Mouse (Mus musculus): Measurements from ENCODE around the gene Nrxn3. TPM values are rescaled to one million over a fixed set of nuclear protein-coding genes. Genes with fewer than 3 reads are reported as not detected.
A peak's percentile ranks its signal among the peaks of the same experiment; 100 is the strongest.

Nrxn3 gene
- total RNA-seq (2021): under 1 TPM; 0.60 to 0.67 TPM

GRCm38 (mm10) chr12:88722691-88723070 is at the start of gene Nrxn3:
Gene Nrxn3 (plus strand): TSS chr12:88722876.
- DNase-seq: peak; percentile 2 to 20
- intact Hi-C loops (cut with DNase I): no loop called here

- DNase-seq: no peak
- intact Hi-C loops (cut with DNase I): loop anchor here (10.0 kb wide), 1 partner anchor 600 kb away; no protein-coding TSS in a partner anchor
Observed at GRCm38 (mm10) chr12:88704159-88704846, 18.4 kb upstream of the Nrxn3 start.

GRCm38 (mm10) chr12:88705959-88706358 is 16.7 kb upstream of the Nrxn3 start:
- DNase-seq: no peak
- intact Hi-C loops (cut with DNase I): loop anchor here (5.0 to 10.0 kb wide), 2 partner anchors 401 to 599 kb away; no protein-coding TSS in a partner anchor

- intact Hi-C loops (cut with DNase I): loop anchor here (5.0 to 10.0 kb wide), 2 partner anchors 400 to 597 kb away; no protein-coding TSS in a partner anchor
- no peak for DNase-seq
Observed at GRCm38 (mm10) chr12:88707786-88708185, 14.9 kb upstream of the Nrxn3 start.

- intact Hi-C loops (cut with DNase I): loop anchor here (5.0 to 10.0 kb wide), 2 partner anchors 398 to 596 kb away; no protein-coding TSS in a partner anchor
- DNase-seq: peak; percentile 50 to 71
Observed at GRCm38 (mm10) chr12:88709223-88709622, 13.5 kb upstream of the Nrxn3 start.

GRCm38 (mm10) chr12:88713456-88713855 is 9.2 kb upstream of the Nrxn3 start:
- intact Hi-C loops (cut with DNase I): no loop called here
- no peak for DNase-seq

GRCm38 (mm10) chr12:88722031-88722690 is 515 bp upstream of the Nrxn3 start:
- intact Hi-C loops (cut with DNase I): no loop called here
- DNase-seq: no peak

GRCm38 (mm10) chr12:88726316-88726715 is 3.6 kb downstream of the Nrxn3 start:
- DNase-seq: no peak
- intact Hi-C loops (cut with DNase I): no loop called here

- intact Hi-C loops (cut with DNase I): no loop called here
- no peak for DNase-seq
Observed at GRCm38 (mm10) chr12:88726755-88727154, 4.1 kb downstream of the Nrxn3 start.

- intact Hi-C loops (cut with DNase I): no loop called here
- DNase-seq: no peak
Observed at GRCm38 (mm10) chr12:88730720-88731119, 8.0 kb downstream of the Nrxn3 start.

GRCm38 (mm10) chr12:88735045-88735444 is 12.4 kb downstream of the Nrxn3 start:
- intact Hi-C loops (cut with DNase I): no loop called here
- DNase-seq: no peak

- intact Hi-C loops (cut with DNase I): no loop called here
- DNase-seq: no peak
Observed at GRCm38 (mm10) chr12:88737081-88737480, 14.4 kb downstream of the Nrxn3 start.

- no peak for DNase-seq
- intact Hi-C loops (cut with DNase I): no loop called here
Observed at GRCm38 (mm10) chr12:88738616-88739015, 15.9 kb downstream of the Nrxn3 start.

- DNase-seq: no peak
- intact Hi-C loops (cut with DNase I): no loop called here
Observed at GRCm38 (mm10) chr12:88746788-88747187, 24.1 kb downstream of the Nrxn3 start.

- intact Hi-C loops (cut with DNase I): no loop called here
- DNase-seq: no peak
Observed at GRCm38 (mm10) chr12:88764791-88765190, 42.1 kb downstream of the Nrxn3 start.

- DNase-seq: no peak
- intact Hi-C loops (cut with DNase I): no loop called here
Observed at GRCm38 (mm10) chr12:88774666-88775065, 52.0 kb downstream of the Nrxn3 start.

GRCm38 (mm10) chr12:88778036-88778435 is 55.4 kb downstream of the Nrxn3 start:
- intact Hi-C loops (cut with DNase I): no loop called here
- DNase-seq: no peak

- no peak for DNase-seq
- intact Hi-C loops (cut with DNase I): no loop called here
Observed at GRCm38 (mm10) chr12:88784199-88785147, 61.8 kb downstream of the Nrxn3 start.

GRCm38 (mm10) chr12:88793314-88793713 is 70.6 kb downstream of the Nrxn3 start:
- no peak for DNase-seq
- intact Hi-C loops (cut with DNase I): no loop called here

GRCm38 (mm10) chr12:88800990-88801655 is 78.4 kb downstream of the Nrxn3 start:
- intact Hi-C loops (cut with DNase I): no loop called here
- DNase-seq: no peak

All from heart, postnatal 10 days (tissue).